Mouse (Mus musculus): ENCODE measurements at regions not wholly inside any gene's neighbourhood (a gene's known extent, or its start where the extent isn't known, plus 50 kb on each side); places are given as distances from the start of the nearest gene placed in this dataset.

- no peak for ATAC-seq
- H3K27me3 ChIP-seq (ENCODE audit: control insufficient read depth, insufficient read depth, low read depth, low read length): no peaks in the 10 kb centered on the region
Measured at GRCm38 (mm10) chr1:23648875-23649506, 112.6 kb upstream of the B3gat2 start.

DNA sequence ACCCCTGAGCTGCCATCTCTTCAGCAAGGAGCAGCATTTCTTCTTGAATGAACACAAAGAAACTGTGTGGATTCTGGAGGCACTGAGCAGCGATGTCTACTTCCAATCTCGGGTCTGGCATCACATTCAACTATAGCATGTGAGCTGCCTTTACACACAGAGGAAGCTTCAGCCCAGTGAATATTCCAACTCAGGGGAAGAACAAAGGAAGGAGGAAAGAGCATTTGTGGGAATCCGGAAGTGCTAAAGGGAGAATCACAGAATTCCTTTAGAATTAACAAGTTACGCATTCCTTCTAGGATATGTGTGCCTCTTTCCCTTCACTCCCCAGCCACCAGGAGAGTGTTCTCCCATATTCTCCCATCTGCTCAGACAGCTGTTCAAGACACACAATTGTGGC, 111.7 kb upstream of the B3gat2 start:
- Histone ChIP-seq H3K9me3 (replicated peaks; ENCODE audit: control insufficient read depth, low read length, poor library complexity, severe bottlenecking) (no peaks in the 10 kb centered on the region), H3K4me2 (ENCODE audit: low read length) (no peak overlapping the region), H3K4me3 (ENCODE audit: low read depth, low read length) (no peak overlapping the region), H3K9ac (ENCODE audit: low read depth, low read length) (no peak overlapping the region), H3K27me3 (ENCODE audit: control insufficient read depth, insufficient read depth, low read depth, low read length) (no peaks in the 10 kb centered on the region), H3K4me1 (ENCODE audit: control insufficient read depth, insufficient read depth, low read length) (no peaks in the 10 kb centered on the region; the same call in 1 of the 2 replicates), H3K36me3 (ENCODE audit: control insufficient read depth, insufficient read depth, low read length) (no peaks in the 10 kb centered on the region), H3K27ac (ENCODE audit: low read length) (no peak overlapping the region)
- 62% methylated on average over 4 of the region's 4 CpGs for WGBS
- ATAC-seq: no peak

More at GRCm38 (mm10) chr1:23648875-23649506, 112.6 kb upstream of the B3gat2 start:
- Histone ChIP-seq H3K4me2 (ENCODE audit: low read length) (no peak overlapping the region), H3K9me3 (replicated peaks; ENCODE audit: control insufficient read depth, low read length, poor library complexity, severe bottlenecking) (no peaks in the 10 kb centered on the region), H3K4me1 (ENCODE audit: control insufficient read depth, insufficient read depth, low read length) (no peaks in the 10 kb centered on the region; the same call in 1 of the 2 replicates), H3K36me3 (ENCODE audit: control insufficient read depth, insufficient read depth, low read length) (no peaks in the 10 kb centered on the region), H3K27ac (ENCODE audit: low read length) (no peak overlapping the region), H3K4me3 (ENCODE audit: low read depth, low read length) (no peak overlapping the region), H3K9ac (ENCODE audit: low read depth, low read length) (no peak overlapping the region)
- 79% methylated on average over 7 of the region's 7 CpGs for whole genome bisulfite sequencing

- no peak overlapping the region for H3K4me2 ChIP-seq (ENCODE audit: low read length)
- peaks cover 9% of the 10 kb centered on the region for H3K4me1 ChIP-seq (ENCODE audit: control insufficient read depth, insufficient read depth, low read length)
- no peaks in the 10 kb centered on the region for H3K36me3 ChIP-seq (ENCODE audit: control insufficient read depth, insufficient read depth, low read length)
- no peak overlapping the region for H3K27ac ChIP-seq (ENCODE audit: low read length)
- H3K9ac ChIP-seq (ENCODE audit: low read depth, low read length): no peak overlapping the region
- no peak for ATAC-seq
- no peaks in the 10 kb centered on the region for H3K9me3 ChIP-seq (replicated peaks; ENCODE audit: control insufficient read depth, low read length, poor library complexity, severe bottlenecking)
- H3K27me3 ChIP-seq (ENCODE audit: control insufficient read depth, insufficient read depth, low read depth, low read length): no peaks in the 10 kb centered on the region
- 87% methylated on average over 4 of the region's 4 CpGs for WGBS
- H3K4me3 ChIP-seq (ENCODE audit: low read depth, low read length): no peak overlapping the region
Measured at GRCm38 (mm10) chr1:23653628-23654027, 107.9 kb upstream of the B3gat2 start.

GRCm38 (mm10) chr1:23655768-23656167, 105.8 kb upstream of the B3gat2 start:
- H3K36me3 ChIP-seq (ENCODE audit: control insufficient read depth, insufficient read depth, low read length): no peaks in the 10 kb centered on the region
- peak; percentile 20; the same call in 1 of the 2 replicates for ATAC-seq
- peaks cover 9% of the 10 kb centered on the region for H3K4me1 ChIP-seq (ENCODE audit: control insufficient read depth, insufficient read depth, low read length)
- WGBS: 94% methylated on average over 1 of the region's 1 CpGs
- no peak overlapping the region for H3K9ac ChIP-seq (ENCODE audit: low read depth, low read length)
- no peak overlapping the region for H3K4me3 ChIP-seq (ENCODE audit: low read depth, low read length)
- H3K4me2 ChIP-seq (ENCODE audit: low read length): peak overlapping the region; percentile 35
- H3K9me3 ChIP-seq (replicated peaks; ENCODE audit: control insufficient read depth, low read length, poor library complexity, severe bottlenecking): no peaks in the 10 kb centered on the region; the same call in 1 of the 2 replicates
- H3K27ac ChIP-seq (ENCODE audit: low read length): peak overlapping the region; percentile 55
- no peaks in the 10 kb centered on the region for H3K27me3 ChIP-seq (ENCODE audit: control insufficient read depth, insufficient read depth, low read depth, low read length)

GRCm38 (mm10) chr1:23656302-23656701, 105.3 kb upstream of the B3gat2 start:
- Histone ChIP-seq H3K27ac (ENCODE audit: low read length) (peak overlapping the region; percentile 75), H3K27me3 (ENCODE audit: control insufficient read depth, insufficient read depth, low read depth, low read length) (no peaks in the 10 kb centered on the region), H3K4me3 (ENCODE audit: low read depth, low read length) (peak overlapping the region; percentile 11; the same call in 1 of the 2 replicates), H3K4me2 (ENCODE audit: low read length) (peak overlapping the region; percentile 35), H3K36me3 (ENCODE audit: control insufficient read depth, insufficient read depth, low read length) (no peaks in the 10 kb centered on the region), H3K4me1 (ENCODE audit: control insufficient read depth, insufficient read depth, low read length) (peaks cover 9% of the 10 kb centered on the region), H3K9me3 (replicated peaks; ENCODE audit: control insufficient read depth, low read length, poor library complexity, severe bottlenecking) (no peaks in the 10 kb centered on the region; the same call in 1 of the 2 replicates), H3K9ac (ENCODE audit: low read depth, low read length) (no peak overlapping the region)
- ATAC-seq: peak; percentile 86
- 15% methylated on average over 12 of the region's 12 CpGs for whole genome bisulfite sequencing

- no peak overlapping the region for H3K9ac ChIP-seq (ENCODE audit: low read depth, low read length)
- H3K4me2 ChIP-seq (ENCODE audit: low read length): peak overlapping the region; percentile 35
- WGBS: 45% methylated on average over 8 of the region's 8 CpGs
- no peaks in the 10 kb centered on the region for H3K36me3 ChIP-seq (ENCODE audit: control insufficient read depth, insufficient read depth, low read length)
- H3K4me1 ChIP-seq (ENCODE audit: control insufficient read depth, insufficient read depth, low read length): peaks cover 9% of the 10 kb centered on the region
- H3K9me3 ChIP-seq (replicated peaks; ENCODE audit: control insufficient read depth, low read length, poor library complexity, severe bottlenecking): no peaks in the 10 kb centered on the region; the same call in 1 of the 2 replicates
- H3K27me3 ChIP-seq (ENCODE audit: control insufficient read depth, insufficient read depth, low read depth, low read length): no peaks in the 10 kb centered on the region
- H3K4me3 ChIP-seq (ENCODE audit: low read depth, low read length): peak overlapping the region; percentile 11; the same call in 1 of the 2 replicates
- peak overlapping the region; percentile 75 for H3K27ac ChIP-seq (ENCODE audit: low read length)
- ATAC-seq: no peak; the same call in none of the 2 replicates
Measured at GRCm38 (mm10) chr1:23656718-23657117, 104.8 kb upstream of the B3gat2 start.

DNA sequence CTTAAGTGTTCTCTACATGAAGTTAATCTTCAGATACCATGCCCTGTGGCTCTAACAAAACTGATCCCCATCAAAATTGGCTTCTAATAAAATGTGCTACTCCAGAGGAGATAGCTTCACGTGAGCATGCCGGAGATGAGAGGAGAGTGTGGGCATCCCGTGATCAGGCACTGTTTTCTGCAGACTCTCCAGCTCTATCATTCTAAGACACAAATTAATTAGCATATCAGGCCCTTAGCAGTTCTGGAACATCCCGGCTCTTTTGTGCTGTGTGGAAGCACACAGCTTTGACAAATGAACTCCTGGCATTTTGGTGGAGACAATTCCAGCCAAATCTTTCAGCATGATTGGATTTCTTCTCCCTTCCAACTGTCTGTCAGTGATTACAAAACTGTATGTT, 91.0 kb upstream of the B3gat2 start:
- Histone ChIP-seq H3K9me3 (replicated peaks; ENCODE audit: control insufficient read depth, low read length, poor library complexity, severe bottlenecking) (no peaks in the 10 kb centered on the region), H3K4me1 (ENCODE audit: control insufficient read depth, insufficient read depth, low read length) (no peaks in the 10 kb centered on the region), H3K9ac (ENCODE audit: low read depth, low read length) (no peak overlapping the region), H3K36me3 (ENCODE audit: control insufficient read depth, insufficient read depth, low read length) (no peaks in the 10 kb centered on the region), H3K27ac (ENCODE audit: low read length) (no peak overlapping the region), H3K4me2 (ENCODE audit: low read length) (no peak overlapping the region), H3K27me3 (ENCODE audit: control insufficient read depth, insufficient read depth, low read depth, low read length) (no peaks in the 10 kb centered on the region), H3K4me3 (ENCODE audit: low read depth, low read length) (no peak overlapping the region)
- no peak for ATAC-seq
- WGBS: 58% methylated on average over 4 of the region's 4 CpGs

DNA sequence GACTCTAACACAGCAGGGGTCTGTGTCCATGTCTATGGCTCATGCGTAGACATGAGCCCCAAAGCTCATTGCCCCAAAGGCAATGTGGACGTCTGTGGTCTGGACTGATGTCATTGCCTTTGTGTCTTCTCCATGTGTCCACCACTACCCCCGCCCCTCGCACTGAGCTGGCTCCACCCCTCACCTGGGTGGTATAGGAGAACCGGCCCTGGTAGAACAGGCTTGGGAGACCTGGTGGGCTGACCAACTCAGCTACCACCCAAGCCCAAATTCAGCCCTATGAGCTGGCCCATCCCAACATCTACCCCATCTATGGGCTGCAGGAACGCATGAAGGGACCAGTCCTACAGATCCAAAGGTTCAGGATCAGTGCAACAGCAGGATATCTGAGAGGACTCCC, 87.2 kb upstream of the B3gat2 start:
- Histone ChIP-seq H3K36me3 (ENCODE audit: control insufficient read depth, insufficient read depth, low read length) (no peaks in the 10 kb centered on the region), H3K4me2 (ENCODE audit: low read length) (no peak overlapping the region), H3K4me1 (ENCODE audit: control insufficient read depth, insufficient read depth, low read length) (no peaks in the 10 kb centered on the region), H3K27ac (ENCODE audit: low read length) (no peak overlapping the region), H3K9ac (ENCODE audit: low read depth, low read length) (no peak overlapping the region), H3K9me3 (replicated peaks; ENCODE audit: control insufficient read depth, low read length, poor library complexity, severe bottlenecking) (no peaks in the 10 kb centered on the region), H3K4me3 (ENCODE audit: low read depth, low read length) (no peak overlapping the region), H3K27me3 (ENCODE audit: control insufficient read depth, insufficient read depth, low read depth, low read length) (no peaks in the 10 kb centered on the region)
- ATAC-seq: no peak
- WGBS: 94% methylated on average over 6 of the region's 6 CpGs

GRCm38 (mm10) chr1:23676301-23676700, 85.3 kb upstream of the B3gat2 start:
- H3K9me3 ChIP-seq (replicated peaks; ENCODE audit: control insufficient read depth, low read length, poor library complexity, severe bottlenecking): no peaks in the 10 kb centered on the region
- WGBS: 79% methylated on average over 2 of the region's 2 CpGs
- no peak overlapping the region for H3K9ac ChIP-seq (ENCODE audit: low read depth, low read length)
- H3K4me2 ChIP-seq (ENCODE audit: low read length): no peak overlapping the region
- H3K36me3 ChIP-seq (ENCODE audit: control insufficient read depth, insufficient read depth, low read length): no peaks in the 10 kb centered on the region
- H3K27ac ChIP-seq (ENCODE audit: low read length): no peak overlapping the region
- H3K27me3 ChIP-seq (ENCODE audit: control insufficient read depth, insufficient read depth, low read depth, low read length): no peaks in the 10 kb centered on the region
- no peak overlapping the region for H3K4me3 ChIP-seq (ENCODE audit: low read depth, low read length)
- no peak for ATAC-seq
- H3K4me1 ChIP-seq (ENCODE audit: control insufficient read depth, insufficient read depth, low read length): no peaks in the 10 kb centered on the region

Data from midbrain, embryonic 16.5 days (tissue).